Mouse (Mus musculus) lung, postnatal 10 days (tissue): ENCODE data around the gene Pitpna.
A peak's percentile ranks its signal among the peaks of the same experiment; 100 is the strongest.

Source experiments
- DNase-seq: peaks from one replicate; pipeline ENCODE4 v3.0.0; 2021

Pitpna gene

GRCm38 (mm10) chr11:75643323-75643722, 55.4 kb downstream of the Pitpna start:
- DNase-seq, result no peak

- DNase-seq, result no peak
Measured at GRCm38 (mm10) chr11:75644684-75645083, 56.8 kb downstream of the Pitpna start.

- DNase-seq, result peak; percentile 35
Measured at GRCm38 (mm10) chr11:75647681-75648211, 59.8 kb downstream of the Pitpna start.

GRCm38 (mm10) chr11:75649155-75649561, 61.3 kb downstream of the Pitpna start:
- peak; percentile 76 for DNase-seq

GRCm38 (mm10) chr11:75650311-75650710, 62.4 kb downstream of the Pitpna start, which contains the start of gene Myo1c:
Myo1c (plus strand) TSS chr11:75650504.
- DNase-seq, result no peak

GRCm38 (mm10) chr11:75650958-75651425, 63.1 kb downstream of the Pitpna start:
- no peak for DNase-seq

- peak; percentile 92 for DNase-seq
Measured at GRCm38 (mm10) chr11:75651426-75652221, 63.7 kb downstream of the Pitpna start.

GRCm38 (mm10) chr11:75652222-75652941, 64.5 kb downstream of the Pitpna start:
- DNase-seq, result no peak

GRCm38 (mm10) chr11:75652942-75653684, 65.2 kb downstream of the Pitpna start:
- peak; percentile 64 for DNase-seq

GRCm38 (mm10) chr11:75653781-75654470, 66.0 kb downstream of the Pitpna start:
- DNase-seq, result peak; percentile 93

GRCm38 (mm10) chr11:75654471-75655390, 66.8 kb downstream of the Pitpna start:
- peak; percentile 63 for DNase-seq

GRCm38 (mm10) chr11:75655621-75656545, 68.0 kb downstream of the Pitpna start:
- DNase-seq, result peak; percentile 87

- DNase-seq, result peak; percentile 45
Measured at GRCm38 (mm10) chr11:75656621-75657590, 69.0 kb downstream of the Pitpna start.

GRCm38 (mm10) chr11:75657841-75658240, 69.9 kb downstream of the Pitpna start:
- no peak for DNase-seq

GRCm38 (mm10) chr11:75658311-75658710, 70.4 kb downstream of the Pitpna start:
- DNase-seq, result no peak

- no peak for DNase-seq
Measured at GRCm38 (mm10) chr11:75658996-75659750, 71.3 kb downstream of the Pitpna start.

GRCm38 (mm10) chr11:75660081-75660590, 72.2 kb downstream of the Pitpna start:
- no peak for DNase-seq
